Mouse (Mus musculus) leukemia stem cell, adult 10-12 weeks (primary cell): ENCODE measurements around the gene Agbl5. TPM values are rescaled to one million over a fixed set of nuclear protein-coding genes. Genes with fewer than 3 reads are reported as not detected.

Experiments used
- polyA plus RNA-seq: library from polyadenylated mRNA; stranded (reverse); fragments of >175 nt; gene quantifications from 2 replicates; pipeline ENCODE4 v1.2.3, GENCODE M21; 2012; ENCODE audit warnings: low replicate concordance

Agbl5 gene
- polyA plus RNA-seq: 40.6 and 66.1 TPM in 2 replicates

GRCm38 (mm10) chr5:30888337-30889087, at the start of gene Agbl5:
Gene Agbl5 (plus strand): TSS chr5:30888694.

GRCm38 (mm10) chr5:30867712-30868111, 20.8 kb upstream of the Agbl5 start, which contains the start of gene Tmem214:
Gene Tmem214 (plus strand): TSS chr5:30868012.

DNA sequence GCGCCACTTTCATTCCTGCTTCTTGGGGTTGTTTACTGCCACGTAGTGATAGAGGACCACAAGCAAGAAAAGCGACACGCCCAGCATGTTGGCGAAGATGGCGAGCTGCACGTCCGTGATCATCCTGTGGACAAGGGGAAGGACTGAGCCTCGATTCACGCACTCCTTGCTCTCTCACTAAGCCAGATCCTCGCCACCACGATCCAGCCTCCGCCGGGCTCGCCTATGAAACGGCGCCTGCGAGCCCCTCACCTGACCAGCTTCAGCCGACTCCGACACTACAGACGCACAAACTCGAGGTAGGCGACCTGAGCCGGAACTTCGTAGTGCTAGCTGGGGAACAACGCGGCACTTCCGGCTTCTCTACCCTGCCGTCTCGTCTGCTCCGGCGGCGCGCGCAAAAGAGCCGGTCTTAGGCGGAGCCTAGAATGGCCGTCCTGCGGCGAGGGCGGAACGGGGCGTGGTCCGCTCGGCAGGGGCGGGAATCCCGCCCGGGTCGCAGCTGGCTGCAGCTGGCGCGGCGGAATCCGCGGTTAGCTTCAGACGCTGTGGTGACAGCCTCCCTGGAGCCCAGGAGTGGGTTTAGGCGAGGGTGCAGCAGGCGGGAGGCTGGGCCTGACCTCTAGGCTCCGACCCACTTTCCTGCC, 19.0 kb downstream of the Agbl5 start, which contains the start of gene Ost4:
TSS of gene Ost4 (minus strand) at position 376 of the 647 bp plus-strand sequence.

GRCm38 (mm10) chr5:30913060-30913841, 24.8 kb downstream of the Agbl5 start, which contains the start of gene Emilin1:
Gene Emilin1 (plus strand): TSS chr5:30913402.

DNA sequence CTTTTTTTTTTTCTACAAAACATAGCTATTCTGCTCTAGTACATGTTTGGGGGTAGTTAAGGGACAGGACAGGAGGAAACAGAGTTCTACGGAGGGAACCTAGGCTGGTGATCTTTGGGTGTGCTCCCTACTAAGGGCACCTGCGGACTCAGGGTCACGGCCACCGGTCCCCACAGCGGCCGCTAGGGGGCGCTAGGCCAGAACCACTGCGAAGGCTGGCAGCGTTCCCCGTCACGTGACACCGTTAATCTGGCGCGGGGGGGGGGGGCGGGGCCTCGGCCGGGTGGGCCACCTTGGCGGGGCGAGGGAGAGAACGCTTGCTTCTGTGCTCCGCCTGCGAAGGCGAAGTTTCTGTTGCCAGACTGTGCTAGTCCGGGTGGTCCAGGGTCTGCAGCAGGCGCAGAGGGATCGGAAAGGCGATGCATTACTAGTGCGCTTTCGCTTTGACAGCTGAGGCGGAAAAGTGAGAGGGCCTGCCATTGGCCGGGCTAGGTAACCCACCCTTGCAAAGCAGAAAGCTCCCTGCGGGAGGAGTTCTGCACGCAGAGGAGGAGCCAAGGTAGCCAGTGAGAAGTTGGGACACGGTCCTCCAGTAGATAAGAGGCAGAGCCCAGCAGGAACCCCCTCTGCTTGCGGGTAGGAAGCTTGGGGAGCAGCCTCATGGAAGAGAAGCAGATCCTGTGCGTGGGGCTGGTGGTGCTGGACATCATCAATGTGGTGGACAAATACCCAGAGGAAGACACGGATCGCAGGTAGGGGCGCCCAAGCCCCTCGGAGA, 33.0 kb downstream of the Agbl5 start, which contains the start of gene Khk:
TSS of gene Khk (plus strand) at position 176 of the 778 bp plus-strand sequence.

GRCm38 (mm10) chr5:30944956-30945781, 56.7 kb downstream of the Agbl5 start, which contains the start of gene Cgref1:
Gene Cgref1 (minus strand): TSS chr5:30945591.

Other genes starting within 250 kb of the Agbl5 start
- 11.0 and 36.3 TPM in 2 replicates for gene Slc35f6, start 240.8 kb upstream of the Agbl5 start, polyA plus RNA-seq
- 397 and 536 TPM in 2 replicates for gene Cenpa, start 221.9 kb upstream of the Agbl5 start, polyA plus RNA-seq
- gene Dpysl5, start 177.1 kb upstream of the Agbl5 start, polyA plus RNA-seq: 0.19 and 0.23 TPM in 2 replicates
- 9.3 and 21.1 TPM in 2 replicates for gene Mapre3, start 74.1 kb upstream of the Agbl5 start, polyA plus RNA-seq
- gene Tmem214, start 20.7 kb upstream of the Agbl5 start, polyA plus RNA-seq: 13.1 and 32.5 TPM in 2 replicates
- gene Ost4, start 19.1 kb downstream of the Agbl5 start, polyA plus RNA-seq: 52.3 and 99.1 TPM in 2 replicates
- gene Emilin1, start 24.7 kb downstream of the Agbl5 start, polyA plus RNA-seq: 5.9 and 22.8 TPM in 2 replicates
- gene Khk, start 32.7 kb downstream of the Agbl5 start, polyA plus RNA-seq: 6.8 and 14.6 TPM in 2 replicates
- not detected in 2 replicates for gene Cgref1, start 56.9 kb downstream of the Agbl5 start, polyA plus RNA-seq
- gene Preb, start 71.7 kb downstream of the Agbl5 start, polyA plus RNA-seq: 106 and 114 TPM in 2 replicates
- 0.23 and 0.33 TPM in 2 replicates for gene Tcf23, start 80.0 kb downstream of the Agbl5 start, polyA plus RNA-seq
- 8.0 and 9.4 TPM in 2 replicates for gene Atraid, start 159.6 kb downstream of the Agbl5 start, polyA plus RNA-seq
- 1.1 and 10.6 TPM in 2 replicates for gene Slc5a6, start 160.2 kb downstream of the Agbl5 start, polyA plus RNA-seq
- 574 and 647 TPM in 2 replicates for gene Cad, start 166.1 kb downstream of the Agbl5 start, polyA plus RNA-seq
- gene Dnajc5g, start 217.6 kb downstream of the Agbl5 start, polyA plus RNA-seq: not detected in 2 replicates
- 0.68 TPM in 1 of 2 replicates, not detected in the other for gene Slc30a3, start 219.5 kb downstream of the Agbl5 start, polyA plus RNA-seq
- gene Trim54, start 228.0 kb downstream of the Agbl5 start, polyA plus RNA-seq: not detected in 2 replicates